Mouse (Mus musculus) ES-Bruce4 (cell line): Measurements from ENCODE around the gene Gm45208.

Experiments
- CTCF ChIP-seq: IDR thresholded peaks from one replicate; pipeline ENCODE4 v1.8.1; 2011; ENCODE audit warnings: low read depth, low read length
- POLR2A ChIP-seq: IDR thresholded peaks from one replicate; pipeline ENCODE4 v1.8.1; 2011; ENCODE audit warnings: low read length; ENCODE audit not compliant: insufficient read depth

GRCm38 (mm10) chrX:7750432-7751116 lies 28.5 kb downstream of the Gm45208 start, which contains the start of gene Ccdc120:
- TF ChIP-seq CTCF (no peak), POLR2A (no peak)
